Mouse (Mus musculus) heart, embryonic 12.5 days (tissue): ENCODE measurements around the gene Nucb2. TPM values are rescaled to one million over a fixed set of nuclear protein-coding genes. Genes with fewer than 3 reads are reported as not detected.

Experiments used
- ATAC-seq: fragments of 200-750 bp; cut with Nextera tagmentation; 2 replicates; pipeline ENCODE4 v1.8.0; 2017; ENCODE audit warnings: moderate TSS enrichment, moderate library complexity; ENCODE audit not compliant: insufficient number of reproducible peaks, low FRiP score
- H3K27ac ChIP-seq: fragments of 300-500 bp; sonication (generic); 2 replicates; pipeline ENCODE4 v1.5.1; 2016; ENCODE audit warnings: mild to moderate bottlenecking, moderate library complexity; ENCODE audit not compliant: poor library complexity, severe bottlenecking
- H3K27me3 ChIP-seq: fragments of 300-500 bp; sonication (generic); replicated peaks from 2 replicates; pipeline ENCODE4 v1.6.1; 2016; ENCODE audit warnings: mild to moderate bottlenecking, moderate library complexity
- H3K36me3 ChIP-seq: fragments of 300-500 bp; sonication (generic); 2 replicates; pipeline ENCODE4 v1.6.1; 2016; ENCODE audit warnings: mild to moderate bottlenecking, moderate library complexity
- H3K4me1 ChIP-seq: fragments of 300-500 bp; sonication (generic); replicated peaks from 2 replicates; pipeline ENCODE4 v1.6.1; 2016; ENCODE audit warnings: mild to moderate bottlenecking
- H3K4me2 ChIP-seq: fragments of 300-500 bp; sonication (generic); 2 replicates; pipeline ENCODE4 v1.6.1; 2016; ENCODE audit warnings: mild to moderate bottlenecking, moderate library complexity
- H3K4me3 ChIP-seq: fragments of 300-500 bp; sonication (generic); 2 replicates; pipeline ENCODE4 v1.5.1; 2016; ENCODE audit warnings: mild to moderate bottlenecking
- H3K9ac ChIP-seq: fragments of 300-500 bp; sonication (generic); 2 replicates; pipeline ENCODE4 v1.6.1; 2016; ENCODE audit warnings: mild to moderate bottlenecking, moderate library complexity
- H3K9me3 ChIP-seq: fragments of 300-500 bp; sonication (generic); replicated peaks from 2 replicates; pipeline ENCODE4 v1.6.1; 2016; ENCODE audit warnings: mild to moderate bottlenecking, moderate library complexity
- WGBS: fragments of 180-500 bp; shearing (Covaris S2); methylation state at CpG from one replicate; pipeline ENCODE4 v1.1.7; 2016; 5-methylcytosine and 5-hydroxymethylcytosine counted together
- polyA plus RNA-seq: library from polyadenylated mRNA; unstranded; fragments of >200 nt; fragmentation: Nextera tagmentation; extraction: Ambion mirVana; gene quantifications from 2 replicates; pipeline ENCODE4 v1.2.1, GENCODE M21; 2016

Gene Nucb2
- polyA plus RNA-seq, 1 experiment from 2014 or later, result 7.4 TPM

DNA sequence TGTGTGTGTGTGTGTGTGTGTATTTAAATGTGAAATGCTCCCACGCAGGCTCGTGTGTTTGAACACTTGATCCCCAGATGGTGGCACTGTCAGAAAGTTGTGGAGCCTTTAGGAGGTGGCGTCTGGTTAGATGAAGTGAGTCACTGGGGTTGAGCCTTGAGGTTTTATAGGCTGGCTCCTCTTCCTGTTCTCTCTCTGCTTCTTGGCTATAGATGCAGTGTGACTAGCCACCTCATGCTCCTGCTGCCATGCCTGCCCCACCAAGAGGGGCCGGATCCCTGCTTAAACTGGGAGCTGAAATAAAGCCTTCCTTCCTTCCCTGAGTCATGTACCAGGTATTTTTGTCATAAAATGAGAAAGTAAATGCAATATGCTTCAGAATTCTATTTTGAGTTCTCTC is 13.1 kb upstream of the Nucb2 start:
- H3K4me1 ChIP-seq, result no peaks in the 10 kb centered on the region
- no peak for ATAC-seq
- H3K27ac ChIP-seq, result no peak overlapping the region
- no peaks in the 10 kb centered on the region for H3K36me3 ChIP-seq
- H3K9me3 ChIP-seq, result peaks cover 4% of the 10 kb centered on the region
- WGBS, result 67% methylated on average over 4 of the region's 4 CpGs
- no peak overlapping the region for H3K4me2 ChIP-seq
- no peak overlapping the region for H3K4me3 ChIP-seq
- no peaks in the 10 kb centered on the region for H3K27me3 ChIP-seq
- no peak overlapping the region for H3K9ac ChIP-seq

DNA sequence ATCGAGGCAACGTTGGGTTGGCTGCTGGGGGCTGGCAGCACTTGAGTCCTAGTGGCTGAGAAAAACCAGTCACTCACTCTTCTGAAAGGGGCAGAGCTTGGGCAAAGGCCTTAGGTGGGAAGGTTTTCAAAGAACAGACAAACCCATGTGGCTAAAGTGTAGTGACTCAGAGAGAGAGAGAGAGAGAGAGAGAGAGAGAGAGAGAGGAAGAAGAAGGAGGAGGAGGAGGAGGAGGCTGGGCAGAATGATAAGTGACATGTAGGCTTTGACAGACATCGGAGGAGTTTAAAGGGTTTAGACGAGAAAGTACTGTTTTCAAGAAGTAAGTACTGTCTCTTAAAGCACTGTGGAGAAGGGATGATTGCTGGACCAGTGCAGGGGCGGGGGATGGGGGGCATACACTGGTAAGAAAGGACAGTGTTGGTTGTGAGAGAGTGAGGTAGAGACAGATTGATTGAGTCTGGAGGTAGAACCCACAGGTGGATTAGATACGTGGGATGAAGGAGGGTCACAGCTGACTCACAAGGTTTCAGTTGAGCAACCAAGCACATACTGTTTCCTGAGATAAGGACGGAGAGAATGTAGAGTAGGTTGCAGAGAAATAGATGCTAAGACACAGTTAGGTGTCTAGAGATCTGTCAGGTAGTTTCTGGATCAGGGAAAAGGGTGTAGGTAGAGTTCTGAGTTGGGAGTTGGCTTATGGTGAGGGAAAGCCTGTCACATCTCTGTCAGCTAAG is 10.7 kb upstream of the Nucb2 start:
- no peak for ATAC-seq
- H3K9ac ChIP-seq, result no peak overlapping the region
- H3K36me3 ChIP-seq, result no peaks in the 10 kb centered on the region
- H3K4me1 ChIP-seq, result no peaks in the 10 kb centered on the region
- H3K4me3 ChIP-seq, result no peak overlapping the region
- peaks cover 7% of the 10 kb centered on the region for H3K9me3 ChIP-seq
- H3K27ac ChIP-seq, result no peak overlapping the region
- H3K27me3 ChIP-seq, result no peaks in the 10 kb centered on the region
- H3K4me2 ChIP-seq, result no peak overlapping the region
- WGBS, result 72% methylated on average over 7 of the region's 7 CpGs

DNA sequence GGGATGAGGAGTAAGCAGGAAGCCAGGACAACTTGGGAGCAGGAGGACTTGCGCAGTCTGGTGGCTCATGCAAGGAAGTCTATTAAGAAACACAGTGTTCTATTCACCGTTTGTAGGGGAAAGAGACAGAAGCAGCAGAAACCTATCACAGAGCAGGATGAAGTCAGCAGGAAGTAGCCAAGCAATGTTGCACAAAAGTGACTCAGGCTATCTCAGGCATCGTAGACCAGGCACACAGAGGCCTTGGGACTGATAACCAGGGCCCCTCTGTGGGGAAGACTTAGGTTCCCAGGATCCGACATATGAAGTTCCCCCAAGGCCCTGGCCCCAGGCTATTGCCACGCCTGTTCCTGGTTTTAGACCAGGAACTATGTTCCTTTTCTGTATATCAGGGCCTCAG is 9.6 kb upstream of the Nucb2 start:
- Histone ChIP-seq H3K4me1 (no peaks in the 10 kb centered on the region), H3K4me3 (no peak overlapping the region), H3K36me3 (no peaks in the 10 kb centered on the region), H3K9me3 (peaks cover 7% of the 10 kb centered on the region), H3K4me2 (no peak overlapping the region), H3K27ac (no peak overlapping the region), H3K9ac (no peak overlapping the region), H3K27me3 (no peaks in the 10 kb centered on the region)
- 52% methylated on average over 5 of the region's 5 CpGs for WGBS
- ATAC-seq, result no peak

DNA sequence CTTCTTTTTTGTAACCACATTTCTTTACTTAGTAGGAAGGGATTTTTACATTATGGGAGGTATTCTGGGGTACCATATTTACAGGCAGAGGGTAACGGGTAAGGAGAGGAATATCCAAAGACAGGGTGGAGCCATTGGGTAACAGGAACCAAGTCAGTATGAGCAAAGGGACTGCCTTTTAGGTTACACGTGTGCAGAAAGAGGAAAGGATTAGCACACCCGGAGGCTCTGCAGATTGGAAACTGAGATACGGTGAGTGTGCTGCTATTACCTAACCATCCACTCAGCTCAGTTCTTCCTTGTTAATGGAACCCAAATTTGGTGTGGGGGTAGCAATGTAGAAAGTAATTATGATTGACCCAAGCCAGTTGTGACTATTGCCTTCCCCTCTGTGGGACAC is 7.4 kb upstream of the Nucb2 start:
- H3K9ac ChIP-seq, result no peak overlapping the region
- H3K36me3 ChIP-seq, result no peaks in the 10 kb centered on the region
- H3K4me2 ChIP-seq, result no peak overlapping the region
- H3K27ac ChIP-seq, result no peak overlapping the region
- no peaks in the 10 kb centered on the region for H3K4me1 ChIP-seq
- no peak overlapping the region for H3K4me3 ChIP-seq
- WGBS, result 87% methylated on average over 4 of the region's 4 CpGs
- no peak for ATAC-seq
- peaks cover 7% of the 10 kb centered on the region for H3K9me3 ChIP-seq
- no peaks in the 10 kb centered on the region for H3K27me3 ChIP-seq

DNA sequence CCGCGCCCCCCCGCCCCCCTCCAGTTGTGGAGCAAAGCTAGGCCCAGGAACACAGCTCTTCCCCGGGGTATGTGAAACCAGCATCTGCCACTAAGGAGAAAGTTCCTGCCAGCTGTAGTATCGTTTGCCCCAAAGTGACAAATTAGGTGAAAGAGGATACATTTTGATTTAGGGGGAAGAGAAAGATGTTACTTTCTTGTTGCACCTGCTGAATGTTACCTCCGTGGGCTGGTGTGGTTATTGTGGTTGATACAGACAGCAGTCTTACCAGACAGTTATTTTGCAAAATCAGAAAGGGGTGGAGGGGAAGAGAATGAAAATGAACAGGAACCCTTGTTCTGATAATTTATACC is 625 bp downstream of the Nucb2 start:
- H3K9me3 ChIP-seq, result no peaks in the 10 kb centered on the region
- peaks cover 4% of the 10 kb centered on the region; the same call in 1 of the 2 replicates for H3K4me1 ChIP-seq
- peaks cover 3% of the 10 kb centered on the region; the same call in 1 of the 2 replicates for H3K36me3 ChIP-seq
- 7% methylated on average over 6 of the region's 6 CpGs for WGBS
- H3K4me2 ChIP-seq, result peak overlapping the region; percentile 95
- peak overlapping the region; percentile 81 for H3K9ac ChIP-seq
- H3K4me3 ChIP-seq, result peak overlapping the region; percentile 70
- H3K27ac ChIP-seq, result no peak overlapping the region
- H3K27me3 ChIP-seq, result no peaks in the 10 kb centered on the region
- no peak for ATAC-seq

DNA sequence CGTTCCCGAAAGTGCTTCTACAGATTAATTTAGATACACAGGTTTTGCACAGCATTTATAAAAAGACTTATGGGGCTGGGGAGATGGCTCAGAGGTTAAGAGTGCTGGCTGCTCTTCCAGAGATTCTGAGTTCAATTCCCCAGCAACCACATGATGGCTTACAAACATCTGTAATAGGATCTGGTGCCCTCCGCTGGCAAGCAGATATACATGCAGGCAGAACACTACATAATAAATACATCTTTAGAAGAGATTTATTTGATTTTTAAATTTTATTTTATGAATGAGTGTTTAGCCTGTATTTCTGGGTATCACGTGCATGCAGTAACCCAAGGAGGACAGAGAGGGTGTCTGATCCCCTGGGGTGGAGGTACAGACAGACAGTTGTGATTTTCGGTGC is 9.9 kb downstream of the Nucb2 start:
- WGBS, result 82% methylated on average over 5 of the region's 5 CpGs

DNA sequence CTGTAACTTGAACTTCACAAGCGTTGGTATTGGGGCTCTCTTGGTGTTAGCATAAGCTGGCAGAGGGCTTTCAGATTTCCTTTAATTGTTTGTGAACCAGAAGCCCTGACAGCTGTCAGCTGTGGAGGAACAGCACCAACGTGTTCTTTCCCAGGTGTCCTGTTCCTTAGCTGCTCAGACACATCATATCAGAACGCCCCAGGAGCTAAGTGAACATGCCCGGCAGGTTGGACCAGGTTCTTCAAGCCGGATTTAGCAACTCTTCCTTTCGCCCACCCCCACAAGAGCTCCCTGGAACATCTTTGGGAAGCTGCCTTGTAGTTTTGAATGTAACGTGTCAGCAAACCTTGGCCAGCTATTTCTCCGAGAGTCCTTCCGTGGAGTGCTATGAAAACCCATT is 10.4 kb downstream of the Nucb2 start:
- H3K9ac ChIP-seq, result no peak overlapping the region
- H3K4me2 ChIP-seq, result no peak overlapping the region
- no peak for ATAC-seq
- peaks cover 5% of the 10 kb centered on the region; the same call in 1 of the 2 replicates for H3K36me3 ChIP-seq
- no peaks in the 10 kb centered on the region for H3K27me3 ChIP-seq
- H3K4me1 ChIP-seq, result peaks cover 12% of the 10 kb centered on the region
- H3K27ac ChIP-seq, result no peak overlapping the region
- H3K9me3 ChIP-seq, result no peaks in the 10 kb centered on the region
- 69% methylated on average over 9 of the region's 9 CpGs for WGBS
- H3K4me3 ChIP-seq, result no peak overlapping the region

More for the DNA sequence above, 9.9 kb downstream of the Nucb2 start:
- peaks cover 12% of the 10 kb centered on the region for H3K4me1 ChIP-seq
- peaks cover 5% of the 10 kb centered on the region; the same call in 1 of the 2 replicates for H3K36me3 ChIP-seq
- no peak overlapping the region for H3K9ac ChIP-seq
- no peak overlapping the region for H3K27ac ChIP-seq
- ATAC-seq, result no peak
- no peaks in the 10 kb centered on the region for H3K27me3 ChIP-seq
- H3K4me2 ChIP-seq, result no peak overlapping the region
- H3K9me3 ChIP-seq, result no peaks in the 10 kb centered on the region
- H3K4me3 ChIP-seq, result no peak overlapping the region

DNA sequence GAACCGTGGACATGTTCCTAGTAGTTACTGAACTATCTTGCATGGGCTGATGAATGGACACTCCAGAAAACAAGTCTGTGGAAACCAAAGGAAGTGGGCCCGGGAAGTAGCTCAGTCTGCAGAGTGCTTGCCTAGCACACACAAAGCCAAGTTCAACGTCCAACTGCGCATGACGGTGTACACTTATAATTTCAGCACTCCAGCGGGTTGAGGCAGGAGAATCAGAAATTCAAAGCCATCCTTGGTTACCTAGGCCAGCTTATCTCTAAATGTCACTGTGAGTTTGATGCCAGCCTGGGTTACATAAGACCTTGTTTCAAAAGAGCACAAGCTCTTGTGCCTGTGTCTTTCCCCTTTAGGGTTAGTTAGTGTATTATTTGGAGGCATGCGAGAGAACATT is 10.9 kb downstream of the Nucb2 start:
- Histone ChIP-seq H3K27ac (no peak overlapping the region), H3K27me3 (no peaks in the 10 kb centered on the region), H3K4me2 (no peak overlapping the region), H3K36me3 (0 out of 2 replicates have a peak, but pooled peaks cover 2% of the 10 kb centered on the region), H3K4me1 (peaks cover 12% of the 10 kb centered on the region), H3K9ac (no peak overlapping the region), H3K4me3 (no peak overlapping the region), H3K9me3 (no peaks in the 10 kb centered on the region)
- ATAC-seq, result no peak
- 83% methylated on average over 7 of the region's 7 CpGs for WGBS

DNA sequence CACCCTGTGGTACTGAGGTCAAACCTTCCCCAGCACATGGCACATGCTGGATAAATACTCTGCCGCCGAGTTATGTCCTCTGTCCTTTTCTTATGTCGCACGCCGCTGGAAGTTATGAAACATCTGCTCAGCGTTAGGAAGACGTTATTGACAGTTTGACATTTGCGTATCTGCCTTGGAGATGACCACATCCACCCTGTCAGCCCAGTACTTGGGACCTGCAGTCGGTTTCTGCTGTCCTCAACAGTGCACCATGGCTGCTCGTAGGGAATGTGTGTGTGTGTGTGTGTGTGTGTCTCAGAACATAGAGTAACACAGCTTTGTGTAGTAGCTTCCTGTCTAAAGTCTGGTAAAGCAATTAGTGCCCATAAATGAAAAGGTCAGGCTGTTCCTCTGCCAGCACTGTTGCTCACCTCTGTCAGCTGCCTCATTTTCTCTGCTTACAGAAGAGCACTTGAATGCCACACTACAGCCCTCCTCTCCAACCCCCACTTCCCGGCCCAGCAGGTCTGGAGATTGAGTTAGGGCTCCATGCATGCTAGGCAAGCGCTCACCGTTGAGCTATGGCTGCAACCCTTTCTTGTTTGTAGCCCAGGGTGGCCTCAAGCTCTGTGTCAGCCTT is 11.5 kb downstream of the Nucb2 start:
- 72% methylated on average over 13 of the region's 13 CpGs for WGBS
- H3K9ac ChIP-seq, result no peak overlapping the region
- peaks cover 12% of the 10 kb centered on the region for H3K4me1 ChIP-seq
- no peak overlapping the region for H3K4me3 ChIP-seq
- ATAC-seq, result no peak
- no peaks in the 10 kb centered on the region for H3K27me3 ChIP-seq
- H3K36me3 ChIP-seq, result no peaks in the 10 kb centered on the region
- H3K27ac ChIP-seq, result no peak overlapping the region
- no peak overlapping the region for H3K4me2 ChIP-seq
- no peaks in the 10 kb centered on the region for H3K9me3 ChIP-seq

DNA sequence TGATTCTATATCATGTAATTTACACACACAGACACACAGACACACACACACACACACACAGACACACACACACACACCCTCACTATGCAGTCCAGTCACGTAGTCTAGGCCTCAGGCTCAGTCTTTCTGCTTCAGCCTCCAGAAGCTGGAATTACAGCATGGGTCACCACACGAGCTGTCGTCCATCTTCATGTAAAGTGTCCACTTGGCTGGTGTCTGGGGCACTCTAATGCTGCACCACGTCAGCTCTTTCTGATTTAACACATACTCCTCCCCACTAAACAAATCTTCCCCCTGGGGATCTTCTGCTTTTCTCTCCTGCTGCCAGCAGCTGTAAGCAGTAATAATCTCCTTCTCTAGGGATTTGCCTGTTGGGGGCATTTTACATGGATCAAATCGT is 13.1 kb downstream of the Nucb2 start:
- Histone ChIP-seq H3K36me3 (peaks cover 8% of the 10 kb centered on the region), H3K4me2 (no peak overlapping the region), H3K4me3 (no peak overlapping the region), H3K4me1 (peaks cover 12% of the 10 kb centered on the region), H3K9me3 (no peaks in the 10 kb centered on the region), H3K27me3 (no peaks in the 10 kb centered on the region), H3K9ac (no peak overlapping the region), H3K27ac (no peak overlapping the region; the same call in 1 of the 2 replicates)
- 53% methylated on average over 5 of the region's 5 CpGs for WGBS
- no peak for ATAC-seq

DNA sequence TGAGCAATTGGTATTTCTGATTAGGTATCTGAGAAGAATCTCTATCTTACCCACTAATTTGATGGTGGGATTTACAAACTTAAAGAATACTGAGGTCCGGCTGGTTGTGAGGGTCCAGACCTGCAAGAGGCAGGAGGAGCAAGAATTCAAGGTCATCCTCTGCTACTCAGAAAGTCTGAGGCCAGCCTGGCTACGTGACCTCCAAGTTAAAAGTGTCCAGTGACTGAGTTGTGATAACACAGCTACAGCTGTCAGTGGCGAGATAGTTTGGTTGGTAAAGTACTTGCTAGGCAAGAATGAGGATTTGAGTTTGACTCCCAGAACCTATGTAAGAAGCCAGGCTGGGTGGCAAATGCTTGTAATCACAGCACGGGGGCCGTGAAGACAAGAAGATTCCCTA is 14.0 kb downstream of the Nucb2 start:
- peak overlapping the region; percentile 50 for H3K27ac ChIP-seq
- ATAC-seq, result no peak

More for the DNA sequence above, 14.0 kb downstream of the Nucb2 start:
- Histone ChIP-seq H3K27me3 (no peaks in the 10 kb centered on the region), H3K4me1 (peaks cover 12% of the 10 kb centered on the region), H3K36me3 (peaks cover 16% of the 10 kb centered on the region), H3K9ac (no peak overlapping the region), H3K9me3 (peaks cover 4% of the 10 kb centered on the region; the same call in 1 of the 2 replicates), H3K4me3 (no peak overlapping the region), H3K4me2 (no peak overlapping the region)
- 49% methylated on average over 5 of the region's 5 CpGs for WGBS
